Mouse (Mus musculus): ENCODE measurements around the gene Rad51.

DNA sequence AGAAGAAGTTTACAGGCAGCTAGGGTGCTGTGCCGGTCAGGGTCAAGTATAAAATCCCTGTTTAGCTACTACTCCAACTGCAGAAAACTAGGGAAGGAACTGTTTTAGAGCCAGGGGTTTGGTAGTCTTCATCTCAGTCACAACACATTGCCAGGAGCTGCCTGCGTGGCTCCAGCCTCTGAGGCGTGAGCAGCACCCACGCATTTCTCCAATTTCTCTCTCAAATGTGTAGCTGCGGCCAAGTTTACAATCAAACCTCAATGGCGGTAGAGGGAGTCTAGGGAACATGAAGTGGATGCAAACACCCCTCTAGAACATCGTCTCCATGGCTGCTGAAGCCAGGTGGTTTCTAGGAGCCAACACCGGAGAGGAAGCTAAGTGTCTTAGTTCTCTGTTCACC lies 35.2 kb downstream of the Rad51 start:
- no peak for TF ChIP-seq POLR2A (IDR thresholded peaks at IDR 0.05; ENCODE audit: control insufficient read depth, extremely low read depth, insufficient read depth, low read length, poor library complexity)
- TF ChIP-seq CTCF (IDR thresholded peaks at IDR 0.05; ENCODE audit: borderline replicate concordance, control insufficient read depth, extremely low read depth, insufficient read depth, low read length, poor library complexity): no peak

All from thymus, adult 2 months (tissue).